Comparison of ENCODE assay signal across 8 mouse cellular contexts in genomic region chr19:3324931-3325711, GRCm38 (mm10). TPM values are rescaled to one million over a fixed set of nuclear protein-coding genes. Genes with fewer than 3 reads are reported as not detected.
DNase-seq lines count a peak whose midpoint lies in the region; ATAC-seq and TF ChIP-seq lines count a peak whose summit lies in the region.

No protein-coding gene starts in this region.

- no peak for TF ChIP-seq CTCF in MEL (IDR thresholded peaks at IDR 0.05 in 2 of 3, conservative IDR thresholded peaks at IDR 0.05 in 1 of 3; ENCODE audit: control insufficient read depth in 1 of 3, insufficient read depth in 1 of 3, low read depth in 2 of 3, low read length in 3 of 3, poor library complexity in 1 of 3, severe bottlenecking in 1 of 3)

- H3K79me2 ChIP-seq in MEL (ENCODE audit: control insufficient read depth, insufficient read depth, low read length, poor library complexity): peaks cover 1% of the 10 kb centered on the region

- no peaks in the 10 kb centered on the region for H3K9me3 ChIP-seq in MEL (replicated peaks; ENCODE audit: insufficient read depth, low read length)
- H3K9me3 ChIP-seq in forebrain, embryonic 16.5 days (ENCODE audit: control insufficient read depth, low read length): no peaks in the 10 kb centered on the region

- no peak for TF ChIP-seq RAD21 in MEL (IDR thresholded peaks at IDR 0.05; ENCODE audit: low read depth, low read length)

- ATAC-seq in forebrain, embryonic 16.5 days: peak; percentile 73

- TF ChIP-seq POLR2A in MEL (IDR thresholded peaks at IDR 0.05; ENCODE audit: control insufficient read depth in 1 of 2, insufficient read depth in 1 of 2, low read depth in 1 of 2, low read length in 2 of 2, poor library complexity in 1 of 2): peak; percentile 31 to 80; a peak in 3 of 4 replicates

- H3K9ac ChIP-seq in MEL (ENCODE audit: control insufficient read depth, low read depth, low read length, poor library complexity, severe bottlenecking): peak overlapping the region; percentile 79
- peak overlapping the region; percentile 59 for H3K9ac ChIP-seq in forebrain, embryonic 16.5 days (replicated peaks; ENCODE audit: low read depth, low read length)

- peak overlapping the region; percentile 68 to 99 for H3K4me3 ChIP-seq in MEL (ENCODE audit: control insufficient read depth in 1 of 2, insufficient read depth in 1 of 2, low read depth in 2 of 2, low read length in 2 of 2)
- H3K4me3 ChIP-seq in forebrain, embryonic 16.5 days (replicated peaks; ENCODE audit: low read length): peak overlapping the region; percentile 70

- under 1% methylated on average over 59 of the region's 59 CpGs for WGBS in forebrain, embryonic 16.5 days

- no peaks in the 10 kb centered on the region for H3K27me3 ChIP-seq in MEL (ENCODE audit: control insufficient read depth in 1 of 2, insufficient read depth in 2 of 2, low read length in 2 of 2)
- peaks cover 17% of the 10 kb centered on the region for H3K27me3 ChIP-seq in forebrain, embryonic 16.5 days (replicated peaks; ENCODE audit: control insufficient read depth, insufficient read depth, low read length)

- H3K4me1 ChIP-seq in MEL (ENCODE audit: control insufficient read depth in 1 of 2, insufficient read depth in 2 of 2, low read length in 2 of 2): peaks cover 9 to 21% of the 10 kb centered on the region in 2 experiments
- H3K4me1 ChIP-seq in forebrain, embryonic 16.5 days (replicated peaks; ENCODE audit: control insufficient read depth, insufficient read depth, low read length): peaks cover 39% of the 10 kb centered on the region

- DNase-seq in MEL (ENCODE audit: low read depth, low spot score): peak; percentile 95
- peak; percentile 48 to 57 for DNase-seq in cerebellum, adult 18-20 months
- DNase-seq in heart, postnatal 4 days: peak; percentile 97
- peak; percentile 31 for DNase-seq in layer of hippocampus, adult 9-10 months (ENCODE audit: low spot score)
- DNase-seq in lung, postnatal 10 days: peak; percentile 98
- DNase-seq in ovary, postnatal 14 days (ENCODE audit: low spot score): peak; percentile 86
- DNase-seq in thymus, postnatal 25 days: peak; percentile 96

- H3K4me2 ChIP-seq in forebrain, embryonic 16.5 days (ENCODE audit: low read length): peak overlapping the region; percentile 91

- H3K27ac ChIP-seq in MEL (ENCODE audit: control insufficient read depth, low read depth, low read length): peak overlapping the region; percentile 92
- peak overlapping the region; percentile 87 for H3K27ac ChIP-seq in forebrain, embryonic 16.5 days (ENCODE audit: low read length)

- peaks cover 0 to 11% of the 10 kb centered on the region in 2 experiments; a peak in 2 of 4 replicates for H3K36me3 ChIP-seq in MEL (ENCODE audit: control insufficient read depth in 1 of 2, insufficient read depth in 2 of 2, low read length in 2 of 2)
- no peaks in the 10 kb centered on the region for H3K36me3 ChIP-seq in forebrain, embryonic 16.5 days (ENCODE audit: control insufficient read depth, insufficient read depth)

- peak in 1 of 2 experiments; percentile 64; a peak in 2 of 4 replicates for TF ChIP-seq EP300 in MEL (IDR thresholded peaks at IDR 0.05; ENCODE audit: low read depth in 1 of 2, low read length in 2 of 2)

TF ChIP-seq in MEL, 35 proteins besides CTCF, POLR2A, EP300 and RAD21:
- TF ChIP-seq CHD2 (IDR thresholded peaks at IDR 0.05; ENCODE audit: low read length) (no peak), POLR2AphosphoS2 (IDR thresholded peaks at IDR 0.05; ENCODE audit: low read length) (no peak), GATA1 (IDR thresholded peaks at IDR 0.05; ENCODE audit: low read depth, low read length) (no peak), MYC (IDR thresholded peaks at IDR 0.05; ENCODE audit: low read depth, low read length) (peak; percentile 80; the same call in 1 of the 2 replicates), MYB (IDR thresholded peaks at IDR 0.05; ENCODE audit: low read depth, low read length) (no peak), TCF12 (IDR thresholded peaks at IDR 0.05; ENCODE audit: low read depth, low read length) (no peak), ZNF384 (IDR thresholded peaks at IDR 0.05; ENCODE audit: low read depth, low read length) (peak; percentile 88), ELF1 (IDR thresholded peaks at IDR 0.05; ENCODE audit: low read depth, low read length) (no peak), USF2 (IDR thresholded peaks at IDR 0.05; ENCODE audit: borderline replicate concordance in 1 of 2, insufficient read depth in 1 of 2, low read depth in 1 of 2, low read length in 2 of 2) (peak; percentile 77 to 93; a peak in 3 of 4 replicates), TAL1 (IDR thresholded peaks at IDR 0.05; ENCODE audit: low read length) (no peak), SIN3A (IDR thresholded peaks at IDR 0.05; ENCODE audit: low read length) (peak; percentile 81; the same call in 1 of the 2 replicates), BHLHE40 (IDR thresholded peaks at IDR 0.05; ENCODE audit: borderline replicate concordance, low read depth, low read length) (peak; percentile 81), RCOR1 (IDR thresholded peaks at IDR 0.05; ENCODE audit: low read depth, low read length) (no peak), KAT2A (conservative IDR thresholded peaks at IDR 0.05; ENCODE audit: low read depth, low read length) (no peak), MXI1 (IDR thresholded peaks at IDR 0.05; ENCODE audit: low read depth, low read length) (peak; percentile 89), MEF2A (IDR thresholded peaks at IDR 0.05; ENCODE audit: extremely low read depth, insufficient replicate concordance, low read depth, low read length, poor library complexity, severe bottlenecking) (no peak), E2F4 (IDR thresholded peaks at IDR 0.05; ENCODE audit: borderline replicate concordance, low read depth, low read length) (no peak), NRF1 (IDR thresholded peaks at IDR 0.05; ENCODE audit: insufficient read depth, low read depth, low read length, poor library complexity, severe bottlenecking) (no peak), ZKSCAN1 (IDR thresholded peaks at IDR 0.05; ENCODE audit: low read depth, low read length) (no peak), MAZ (IDR thresholded peaks at IDR 0.05; ENCODE audit: low read depth, low read length) (peak; percentile 53; the same call in 1 of the 2 replicates), HCFC1 (IDR thresholded peaks at IDR 0.05; ENCODE audit: low read depth, low read length) (peak; percentile 67), MAFK (IDR thresholded peaks at IDR 0.05; ENCODE audit: borderline replicate concordance, low read depth, low read length) (no peak), CHD1 (IDR thresholded peaks at IDR 0.05; ENCODE audit: low read depth, low read length) (peak; percentile 25; the same call in 1 of the 2 replicates), ETS1 (IDR thresholded peaks at IDR 0.05; ENCODE audit: low read depth, low read length) (peak; percentile 62), GABPA (IDR thresholded peaks at IDR 0.05; ENCODE audit: low read depth, low read length) (no peak), ZC3H11A (IDR thresholded peaks at IDR 0.05; ENCODE audit: low read depth, low read length) (no peak), ZMIZ1 (IDR thresholded peaks at IDR 0.05; ENCODE audit: low read depth, low read length) (peak; percentile 55), SMC3 (IDR thresholded peaks at IDR 0.05; ENCODE audit: low read depth, low read length) (no peak), JUND (IDR thresholded peaks at IDR 0.05; ENCODE audit: low read depth, low read length) (no peak), MAX (IDR thresholded peaks at IDR 0.05; ENCODE audit: low read length) (peak; percentile 96), UBTF (IDR thresholded peaks at IDR 0.05; ENCODE audit: borderline replicate concordance, insufficient read depth, low read depth, low read length) (no peak), POLR2AphosphoS5 (IDR thresholded peaks at IDR 0.05; ENCODE audit: borderline replicate concordance, low read depth, low read length) (no peak), NELFE (IDR thresholded peaks at IDR 0.05; ENCODE audit: low read depth, low read length) (peak; percentile 71), TBP (IDR thresholded peaks at IDR 0.05; ENCODE audit: low read depth, low read length) (no peak), USF1 (IDR thresholded peaks at IDR 0.05; ENCODE audit: low read depth, low read length) (peak; percentile 99)

RNA-seq across cellular contexts. Expression of gene Cpt1a, which starts 3.0 kb away (rescaled TPM):
- 16.1 and 16.2 TPM in 2 replicates for total RNA-seq in MEL (2012; rRNA removed)
- polyA plus RNA-seq in MEL (2012; ENCODE audit: insufficient read depth in 1 of 2, insufficient read length in 2 of 2, low read depth in 1 of 2, low replicate concordance in 2 of 2, missing spikeins in 1 of 2): 10 to 100 TPM in 1 of 2 experiments, not detected in 1; 40.4 TPM
- 13.8 and 16.1 TPM in 2 replicates for polyA plus RNA-seq in forebrain, embryonic 16.5 days (2015; fragmentation: Nextera tagmentation; extraction: Ambion mirVana)
- 100 to 1,000 TPM; 135 to 145 TPM for total RNA-seq in heart, postnatal 4 days (2021)

RNA-seq across cellular contexts. Expression of gene Ighmbp2, which starts 42.3 kb away (rescaled TPM):
- total RNA-seq in MEL (2012; rRNA removed): 10.3 and 11.7 TPM in 2 replicates
- polyA plus RNA-seq in MEL (2012; ENCODE audit: insufficient read depth in 1 of 2, insufficient read length in 2 of 2, low read depth in 1 of 2, low replicate concordance in 2 of 2, missing spikeins in 1 of 2): 10 to 100 TPM in 1 of 2 experiments, not detected in 1; 12.9 TPM
- 12.0 and 12.4 TPM in 2 replicates for polyA plus RNA-seq in forebrain, embryonic 16.5 days (2015; fragmentation: Nextera tagmentation; extraction: Ambion mirVana)
- total RNA-seq in heart, postnatal 4 days (2021): 1 to 10 TPM; 4.4 to 4.5 TPM

RNA-seq across cellular contexts. Expression of gene Mrpl21, which starts 42.4 kb away (rescaled TPM):
- total RNA-seq in MEL (2012; rRNA removed): 122 and 145 TPM in 2 replicates
- 100 to 1,000 TPM in 1 of 2 experiments, not detected in 1; 159 TPM for polyA plus RNA-seq in MEL (2012; ENCODE audit: insufficient read depth in 1 of 2, insufficient read length in 2 of 2, low read depth in 1 of 2, low replicate concordance in 2 of 2, missing spikeins in 1 of 2)
- 92.5 and 95.7 TPM in 2 replicates for polyA plus RNA-seq in forebrain, embryonic 16.5 days (2015; fragmentation: Nextera tagmentation; extraction: Ambion mirVana)
- total RNA-seq in heart, postnatal 4 days (2021): 10 to 100 TPM; 69.4 to 71.9 TPM

Comparison
In these comparisons a context has a peak if more than half of its experiments do, and no peak if none do; other contexts are left out.
1. Peak in every context shown above with its lines: DNase-seq, ATAC-seq, H3K4me3 ChIP-seq and H3K27ac ChIP-seq.
2. DNase-seq: peak in every context shown above with its lines; median percentile 98 in lung, postnatal 10 days; 97 in heart, postnatal 4 days; 96 in thymus, postnatal 25 days; 95 in MEL; 86 in ovary, postnatal 14 days; 52 in cerebellum, adult 18-20 months; 31 in layer of hippocampus, adult 9-10 months.